In genomic region chr17:28012851-28013250, GRCm38 (mm10) we compare ENCODE assay signal across 9 mouse cellular contexts.
A peak's percentile ranks its signal among the peaks of the same experiment; 100 is the strongest.
DNase-seq lines count a peak whose midpoint lies in the region; ATAC-seq and TF ChIP-seq lines count a peak whose summit lies in the region.
"Had no signal": no experiment of that assay in that cellular context is flagged by ENCODE, and none has a peak within 500 bp of the region (broad histone marks: within the 10 kb centered on the region; RNA-seq: fewer than 3 reads in every experiment).

No protein-coding gene starts in this region.

- no peaks in the 10 kb centered on the region for H3K9me3 ChIP-seq in heart, embryonic 15.5 days (replicated peaks)
- no peaks in the 10 kb centered on the region for H3K9me3 ChIP-seq in hindbrain, embryonic 13.5 days
- H3K9me3 ChIP-seq in midbrain, embryonic 11.5 days (ENCODE audit: control insufficient read depth, low read length): no peaks in the 10 kb centered on the region

- ATAC-seq in heart, embryonic 15.5 days (replicated peaks; ENCODE audit: insufficient number of reproducible peaks, insufficient read depth, low FRiP score, low read depth): no peak
- no peak for ATAC-seq in hindbrain, embryonic 13.5 days (ENCODE audit: low FRiP score)
- ATAC-seq in midbrain, embryonic 11.5 days (ENCODE audit: low FRiP score): no peak

- peak overlapping the region; percentile 78 for H3K27ac ChIP-seq in heart, embryonic 15.5 days
- peak overlapping the region; percentile 82 for H3K27ac ChIP-seq in bone marrow macrophage, adult 2 months (ENCODE audit: insufficient read depth, low read depth, low read length)
- peak overlapping the region; percentile 79 for H3K27ac ChIP-seq in hindbrain, embryonic 13.5 days
- H3K27ac ChIP-seq in midbrain, embryonic 11.5 days (ENCODE audit: low read depth, low read length): no peak overlapping the region

- peak overlapping the region; percentile 10; the same call in 1 of the 2 replicates for H3K9ac ChIP-seq in heart, embryonic 15.5 days
- peak overlapping the region; percentile 56 for H3K9ac ChIP-seq in hindbrain, embryonic 13.5 days
- H3K9ac ChIP-seq in midbrain, embryonic 11.5 days (ENCODE audit: low read length): peak overlapping the region; percentile 49; the same call in 1 of the 2 replicates

- H3K27me3 ChIP-seq in heart, embryonic 15.5 days: no peaks in the 10 kb centered on the region
- H3K27me3 ChIP-seq in hindbrain, embryonic 13.5 days: no peaks in the 10 kb centered on the region
- H3K27me3 ChIP-seq in midbrain, embryonic 11.5 days (ENCODE audit: control insufficient read depth, insufficient read depth, low read length): no peaks in the 10 kb centered on the region

- no peak for TF ChIP-seq CTCF in bone marrow macrophage, adult 2 months (IDR thresholded peaks at IDR 0.05; ENCODE audit: low read depth, low read length)

- DNase-seq in heart, postnatal 25 days (ENCODE audit: low spot score): no peak
- no peak for DNase-seq in midbrain, embryonic 11.5 days (ENCODE audit: low spot score, missing footprints)
- DNase-seq in urinary bladder, postnatal 4 days (ENCODE audit: low spot score in 2 of 2): no peak
- DNase-seq in left cerebral cortex, postnatal 36 days (ENCODE audit: low spot score in 2 of 2): no peak
- DNase-seq in embryo, embryonic 10.5 days (ENCODE audit: low spot score): no peak
- DNase-seq: cerebellum, adult 2 months had no signal

- intact Hi-C loops in heart, postnatal 25 days (cut with DNase I): no loop called here
- intact Hi-C loops in left cerebral cortex, postnatal 36 days (cut with DNase I): no loop called here

- H3K4me2 ChIP-seq in heart, embryonic 15.5 days: peak overlapping the region; percentile 45
- H3K4me2 ChIP-seq in hindbrain, embryonic 13.5 days: peak overlapping the region; percentile 42
- H3K4me2 ChIP-seq in midbrain, embryonic 11.5 days: peak overlapping the region; percentile 16; the same call in 1 of the 2 replicates

- H3K4me1 ChIP-seq in heart, embryonic 15.5 days (replicated peaks): peaks cover 84% of the 10 kb centered on the region
- H3K4me1 ChIP-seq in bone marrow macrophage, adult 2 months (ENCODE audit: control insufficient read depth, insufficient read depth, low read length): peaks cover 58% of the 10 kb centered on the region
- H3K4me1 ChIP-seq in hindbrain, embryonic 13.5 days (replicated peaks): peaks cover 59% of the 10 kb centered on the region
- H3K4me1 ChIP-seq in midbrain, embryonic 11.5 days (ENCODE audit: control insufficient read depth, insufficient read depth, low read length): peaks cover 19% of the 10 kb centered on the region

- no peaks in the 10 kb centered on the region for H3K36me3 ChIP-seq in heart, embryonic 15.5 days
- H3K36me3 ChIP-seq in hindbrain, embryonic 13.5 days: peaks cover 12% of the 10 kb centered on the region
- H3K36me3 ChIP-seq in midbrain, embryonic 11.5 days (ENCODE audit: control insufficient read depth, insufficient read depth, low read length): no peaks in the 10 kb centered on the region

- 47% methylated on average over 6 of the region's 6 CpGs for WGBS in heart, embryonic 15.5 days
- WGBS in hindbrain, embryonic 13.5 days: 72% methylated on average over 6 of the region's 6 CpGs
- 77% methylated on average over 6 of the region's 6 CpGs for WGBS in midbrain, embryonic 11.5 days

- no peak for TF ChIP-seq POLR2A in bone marrow macrophage, adult 2 months (IDR thresholded peaks at IDR 0.05; ENCODE audit: borderline replicate concordance, low read depth, low read length)

- H3K4me3 ChIP-seq in heart, embryonic 15.5 days: peak overlapping the region; percentile 13; the same call in 1 of the 2 replicates
- peak overlapping the region; percentile 12; the same call in 1 of the 2 replicates for H3K4me3 ChIP-seq in bone marrow macrophage, adult 2 months (ENCODE audit: insufficient read depth, low read length)
- no peak overlapping the region for H3K4me3 ChIP-seq in hindbrain, embryonic 13.5 days
- H3K4me3 ChIP-seq in midbrain, embryonic 11.5 days (ENCODE audit: low read depth, low read length): no peak overlapping the region

Comparison
In these comparisons a context has a peak if more than half of its experiments do, and no peak if none do; other contexts are left out.
1. H3K4me3 ChIP-seq: peak in heart, embryonic 15.5 days (single experiment) and bone marrow macrophage, adult 2 months (single experiment); none in hindbrain, embryonic 13.5 days (single experiment) and midbrain, embryonic 11.5 days (single experiment).
2. Peak in every context shown above with its lines, with median percentiles within 50 percentile points of each other: H3K4me2 ChIP-seq and H3K9ac ChIP-seq.